Mouse (Mus musculus): ENCODE measurements around the gene Olfr1282.
"Not testable (repeated sequence)": the region's sequence is repeated elsewhere in the genome, so short reads cannot be mapped to it uniquely, and the experiment has no call there.

Gene Olfr1282

DNA sequence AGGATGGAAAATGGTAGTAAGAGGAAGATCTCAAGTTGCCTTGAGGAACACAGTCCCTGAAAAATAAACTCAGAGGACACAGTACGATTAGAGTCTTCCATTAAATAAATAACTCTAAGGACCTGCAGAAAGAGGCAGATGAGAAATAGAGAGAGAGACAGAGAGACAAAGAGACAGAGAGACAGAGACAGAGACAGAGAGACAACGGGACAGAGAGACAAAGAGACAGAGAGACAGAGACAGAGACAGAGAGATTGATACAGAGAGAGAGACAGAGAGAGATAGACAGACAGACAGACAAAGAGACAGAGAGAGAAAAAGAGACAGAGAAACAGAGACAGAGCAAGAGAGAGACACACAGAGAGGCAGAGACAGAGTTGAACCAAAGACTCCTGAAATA is at the start of gene Olfr1282:
TSS of gene Olfr1282 (minus strand) at position 101 of the 400 bp plus-strand sequence.
- no peak for DNase-seq

DNA sequence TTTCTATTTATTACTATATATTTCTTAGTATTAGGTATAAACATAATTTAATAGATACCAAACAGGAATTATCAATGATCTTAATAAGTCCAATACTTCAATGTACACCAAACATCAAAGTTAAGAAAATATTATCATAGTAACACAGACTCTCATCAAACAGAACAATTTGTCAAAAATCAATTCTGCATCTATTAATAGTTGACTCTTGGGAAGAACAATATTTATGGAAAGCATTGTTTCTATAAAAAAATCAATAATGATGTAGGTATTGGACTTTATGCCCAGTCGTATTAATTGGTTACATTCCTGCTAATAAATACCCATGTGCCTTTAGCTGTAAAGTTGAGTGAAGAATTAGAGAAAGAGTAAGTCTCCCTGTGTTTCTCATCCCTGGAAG is 39.3 kb upstream of the Olfr1282 start, which contains the start of gene Olfr1284:
TSS of gene Olfr1284 (plus strand) at position 301 of the 400 bp plus-strand sequence.
- no peak for DNase-seq

DNA sequence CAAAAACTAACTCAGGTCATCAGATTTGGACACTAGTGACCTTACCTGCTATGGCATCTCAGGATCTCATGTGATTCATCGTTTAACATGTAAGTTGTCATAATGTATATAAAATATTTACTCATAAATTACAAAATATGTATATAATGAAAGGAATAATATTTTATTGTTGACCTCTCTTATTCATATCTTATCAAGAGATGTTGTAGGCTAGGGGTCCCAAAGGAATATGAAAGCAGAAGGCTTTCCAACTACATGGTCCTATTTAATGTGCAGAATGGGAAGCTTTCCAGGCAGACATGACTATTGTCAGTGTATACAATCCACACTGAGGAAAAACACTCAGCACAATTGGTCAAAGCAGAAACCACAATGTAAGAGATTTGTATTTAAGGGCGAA is 30.6 kb upstream of the Olfr1282 start, which contains the start of gene Olfr1283:
TSS of gene Olfr1283 (plus strand) at position 301 of the 400 bp plus-strand sequence.
- no peak for DNase-seq

DNA sequence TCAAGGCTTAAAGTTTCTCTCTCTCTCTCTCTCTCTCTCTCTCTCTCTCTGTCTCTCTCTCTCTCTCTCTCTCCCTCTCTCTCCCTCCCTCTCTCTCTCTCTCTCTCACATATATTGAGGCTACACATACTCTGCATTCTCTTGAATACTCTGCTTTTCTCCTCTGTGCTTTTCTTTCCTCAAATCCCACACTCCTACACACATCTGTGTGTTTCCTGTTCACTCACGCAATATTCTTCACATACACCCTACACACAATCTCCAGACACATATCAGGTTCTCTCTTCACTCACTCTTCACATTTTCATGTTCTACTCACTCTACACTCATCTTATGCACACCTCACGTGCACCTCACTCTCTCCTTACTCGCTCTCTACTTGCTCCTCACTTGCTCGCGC is 2.2 kb downstream of the Olfr1282 start:
- DNase-seq, result not testable (repeated sequence)

GRCm38 (mm10) chr2:111326220-111326619 is 9.7 kb downstream of the Olfr1282 start, which contains the start of gene Olfr1281:
Gene Olfr1281 (plus strand): TSS chr2:111326520.
- DNase-seq, result no peak

DNA sequence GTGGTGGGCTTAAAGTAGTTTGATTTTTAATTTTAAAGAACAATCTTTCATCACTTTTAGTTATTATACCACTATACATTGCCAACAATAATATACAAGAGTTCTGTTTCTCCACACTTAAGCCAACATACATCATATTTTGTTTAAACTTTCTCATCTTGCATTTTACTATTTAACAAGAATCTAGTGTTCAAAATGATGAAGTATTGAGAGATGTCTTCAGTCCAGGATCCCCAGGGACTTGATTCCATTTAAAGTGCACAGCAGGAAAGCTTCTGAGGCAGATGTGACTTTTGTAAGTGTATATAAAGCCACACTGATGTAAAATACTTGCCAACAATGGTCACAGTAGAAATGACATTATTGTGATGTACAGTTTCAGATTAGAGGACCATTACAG is 22.2 kb downstream of the Olfr1282 start, which contains the start of gene Olfr1280:
TSS of gene Olfr1280 (plus strand) at position 301 of the 400 bp plus-strand sequence.
- DNase-seq, result no peak

- no peak for DNase-seq
Measured at GRCm38 (mm10) chr2:111300374-111300773, 35.5 kb downstream of the Olfr1282 start, which contains the start of gene Olfr1279. Gene Olfr1279 (plus strand): TSS chr2:111300635.

DNA sequence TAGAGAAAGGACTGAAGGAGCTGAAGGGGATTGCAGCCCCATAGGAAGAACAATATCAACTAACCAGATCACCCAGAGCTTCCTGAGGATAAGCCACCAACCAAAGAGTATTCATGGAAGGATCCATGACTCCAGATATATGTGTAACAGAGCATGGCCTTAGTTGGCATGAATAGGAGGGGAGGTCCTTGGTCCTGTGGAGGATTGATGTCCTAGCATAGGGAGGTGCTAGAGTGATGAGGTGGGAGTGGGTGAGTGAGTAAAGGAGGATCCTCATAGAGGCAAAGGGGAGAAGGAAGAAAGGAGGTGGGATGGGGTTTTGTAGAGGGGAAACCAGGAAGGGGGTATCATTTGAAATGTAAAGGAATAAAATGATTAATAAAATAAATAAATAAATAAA is 37.3 kb downstream of the Olfr1282 start:
- no peak for DNase-seq

DNA sequence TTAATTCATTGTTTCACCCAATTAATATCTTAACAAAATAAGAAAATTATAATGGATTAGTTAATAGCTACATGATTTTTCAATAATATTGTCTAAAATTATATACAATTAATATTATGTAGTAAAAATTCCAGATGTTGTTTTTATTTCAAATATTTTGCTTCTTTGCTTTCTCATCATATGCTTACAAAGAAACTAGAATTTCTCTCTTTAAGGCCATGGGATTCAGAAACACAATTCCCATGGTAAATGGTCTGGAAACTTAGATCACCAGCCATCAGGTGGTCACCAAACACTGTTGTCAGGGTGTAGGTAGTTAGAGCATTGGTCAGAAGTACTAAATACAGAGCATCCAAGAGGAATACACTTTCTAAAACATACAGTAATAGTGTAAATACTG is 46.0 kb downstream of the Olfr1282 start, which contains the start of gene Olfr1278:
TSS of gene Olfr1278 (plus strand) at position 301 of the 400 bp plus-strand sequence.
- no peak for DNase-seq

All from kidney, adult 9 months (tissue).